Mouse (Mus musculus) liver, adult 2 months (tissue): ENCODE results near the gene Dusp8. TPM values are rescaled to one million over a fixed set of nuclear protein-coding genes. Genes with fewer than 3 reads are reported as not detected.
"Not testable (repeated sequence)": the region's sequence is repeated elsewhere in the genome, so short reads cannot be mapped to it uniquely, and the experiment has no call there.

Experiments used
- DNase-seq: peaks from one replicate; pipeline ENCODE4 v3.0.0-alpha.2; 2011; ENCODE audit warnings: low read depth, low spot score; ENCODE audit errors: extremely low read depth
- H3K27ac ChIP-seq: fragments of 200-500 bp; replicated peaks from 2 replicates; pipeline ENCODE4 v1.5.1; 2012; ENCODE audit warnings: low read depth, mild to moderate bottlenecking, control low read depth, inconsistent platforms, low read length; ENCODE audit not compliant: insufficient read depth
- H3K27me3 ChIP-seq: fragments of 200-500 bp; 2 replicates; pipeline ENCODE4 v1.6.1; 2012; ENCODE audit warnings: mild to moderate bottlenecking, moderate library complexity, low read length, inconsistent platforms; ENCODE audit not compliant: control insufficient read depth, insufficient read depth
- H3K36me3 ChIP-seq: fragments of 200-500 bp; 2 replicates; pipeline ENCODE4 v1.6.1; 2012; ENCODE audit warnings: low read length, inconsistent platforms; ENCODE audit not compliant: control insufficient read depth, insufficient read depth
- H3K4me1 ChIP-seq: fragments of 200-500 bp; 2 replicates; pipeline ENCODE4 v1.6.1; 2011; ENCODE audit warnings: low read length; ENCODE audit not compliant: control insufficient read depth, insufficient read depth
- H3K4me3 ChIP-seq: fragments of 200-500 bp; 2 replicates; pipeline ENCODE4 v1.5.1; 2011; ENCODE audit warnings: low read depth, mild to moderate bottlenecking, control low read depth, low read length, moderate library complexity; ENCODE audit not compliant: insufficient read depth
- H3K79me2 ChIP-seq: fragments of 200-500 bp; 2 replicates; pipeline ENCODE4 v1.6.1; 2012; ENCODE audit warnings: inconsistent platforms, mild to moderate bottlenecking, low read length, moderate library complexity; ENCODE audit not compliant: control insufficient read depth, insufficient read depth
- H3K9ac ChIP-seq: fragments of 200-500 bp; 2 replicates; pipeline ENCODE4 v1.6.1; 2012; ENCODE audit warnings: low read depth, mild to moderate bottlenecking, control low read depth, inconsistent platforms, low read length
- CTCF ChIP-seq: fragments of 200-500 bp; IDR thresholded peaks from 2 replicates; pipeline ENCODE4 v1.5.1; 2011; ENCODE audit warnings: low read depth, low read length, control low read depth
- POLR2A ChIP-seq: fragments of 200-500 bp; IDR thresholded peaks from 2 replicates; pipeline ENCODE4 v1.6.1; 2011; ENCODE audit warnings: low read length, control low read depth; ENCODE audit not compliant: insufficient read depth; ENCODE audit errors: extremely low read depth
- WGBS: fragments of 180-500 bp; shearing (Covaris S2); methylation state at CpG from one replicate; pipeline ENCODE4 v1.1.7; 2018; 5-methylcytosine and 5-hydroxymethylcytosine counted together
- polyA plus RNA-seq: library from polyadenylated mRNA; depleted of rRNA; stranded (reverse); fragments of >200 nt; gene quantifications from 2 replicates; pipeline ENCODE4 v1.2.3, GENCODE M21; 2012
- total RNA-seq: library from RNA; depleted of rRNA; stranded (reverse); fragments of >200 nt; gene quantifications from 2 replicates; pipeline ENCODE4 v1.2.3, GENCODE M21; 2014

Dusp8 gene
- total and polyA plus RNA-seq, 2 experiments = under 0.01 to 0.48 TPM

GRCm38 (mm10) chr7:142134206-142134995 lies 38.8 kb upstream of the Dusp8 start:
- no peak overlapping the region for H3K27ac ChIP-seq
- peak; percentile 73 for DNase-seq
- no peak overlapping the region for H3K9ac ChIP-seq
- WGBS = 51% methylated on average over 4 of the region's 4 CpGs
- TF ChIP-seq POLR2A (no peak), CTCF (no peak)
- H3K4me1 ChIP-seq = no peaks in the 10 kb centered on the region; the same call in 1 of the 2 replicates
- no peaks in the 10 kb centered on the region for H3K79me2 ChIP-seq
- no peaks in the 10 kb centered on the region for H3K36me3 ChIP-seq
- H3K27me3 ChIP-seq = no peaks in the 10 kb centered on the region
- H3K4me3 ChIP-seq = no peak overlapping the region

- H3K27ac ChIP-seq = no peak overlapping the region
- no peak for DNase-seq
- 52% methylated on average over 4 of the region's 4 CpGs for WGBS
- H3K79me2 ChIP-seq = no peaks in the 10 kb centered on the region
- no peak overlapping the region for H3K4me3 ChIP-seq
- H3K27me3 ChIP-seq = no peaks in the 10 kb centered on the region
- no peaks in the 10 kb centered on the region for H3K36me3 ChIP-seq
- H3K9ac ChIP-seq = no peak overlapping the region
- TF ChIP-seq POLR2A = no peak
- TF ChIP-seq CTCF = no peak
- no peaks in the 10 kb centered on the region for H3K4me1 ChIP-seq
Observed at GRCm38 (mm10) chr7:142128843-142129242, 33.2 kb upstream of the Dusp8 start.

GRCm38 (mm10) chr7:142120629-142121028 lies 25.0 kb upstream of the Dusp8 start, which contains the start of gene Gm45618:
TSS of gene Gm45618 (minus strand) at chr7:142120729.
- 90% methylated on average over 1 of the region's 1 CpGs for WGBS
- not testable (repeated sequence) for DNase-seq, H3K9ac ChIP-seq, H3K4me1 ChIP-seq, H3K27ac ChIP-seq, H3K79me2 ChIP-seq, H3K27me3 ChIP-seq, H3K36me3 ChIP-seq, H3K4me3 ChIP-seq

- TF ChIP-seq CTCF (peak; percentile 53), POLR2A (no peak)
- H3K9ac ChIP-seq = no peak overlapping the region
- no peak overlapping the region for H3K27ac ChIP-seq
- WGBS = 13% methylated on average over 5 of the region's 5 CpGs
- H3K4me3 ChIP-seq = no peak overlapping the region
- H3K79me2 ChIP-seq = no peaks in the 10 kb centered on the region
- no peak for DNase-seq
- no peaks in the 10 kb centered on the region for H3K36me3 ChIP-seq
- H3K27me3 ChIP-seq = peaks cover 2% of the 10 kb centered on the region; the same call in 1 of the 2 replicates
- H3K4me1 ChIP-seq = no peaks in the 10 kb centered on the region
Observed at GRCm38 (mm10) chr7:142119632-142120031, 24.0 kb upstream of the Dusp8 start.

GRCm38 (mm10) chr7:142104747-142105146 lies 9.1 kb upstream of the Dusp8 start:
- Histone ChIP-seq H3K4me3 (no peak overlapping the region), H3K79me2 (no peaks in the 10 kb centered on the region), H3K4me1 (no peaks in the 10 kb centered on the region), H3K27me3 (0 out of 2 replicates have a peak, but pooled peaks cover 2% of the 10 kb centered on the region), H3K9ac (no peak overlapping the region), H3K27ac (no peak overlapping the region), H3K36me3 (no peaks in the 10 kb centered on the region)
- DNase-seq = no peak
- 52% methylated on average over 5 of the region's 5 CpGs for WGBS
- TF ChIP-seq POLR2A = no peak
- TF ChIP-seq CTCF = no peak

GRCm38 (mm10) chr7:142097776-142098175 lies 2.1 kb upstream of the Dusp8 start:
- H3K27me3 ChIP-seq = no peaks in the 10 kb centered on the region
- DNase-seq = peak; percentile 63
- TF ChIP-seq POLR2A (no peak), CTCF (peak; percentile 99)

More at GRCm38 (mm10) chr7:142097776-142098175, 2.1 kb upstream of the Dusp8 start:
- Histone ChIP-seq H3K27ac (no peak overlapping the region), H3K36me3 (no peaks in the 10 kb centered on the region), H3K79me2 (no peaks in the 10 kb centered on the region), H3K4me3 (no peak overlapping the region), H3K4me1 (no peaks in the 10 kb centered on the region), H3K9ac (no peak overlapping the region)
- 9% methylated on average over 9 of the region's 9 CpGs for WGBS
